Mouse (Mus musculus): Measurements from ENCODE around the gene Cdk7. TPM values are rescaled to one million over a fixed set of nuclear protein-coding genes. Genes with fewer than 3 reads are reported as not detected.

The Cdk7 gene
- polyA plus RNA-seq, 1 experiment from 2014 or later: 101 TPM

DNA sequence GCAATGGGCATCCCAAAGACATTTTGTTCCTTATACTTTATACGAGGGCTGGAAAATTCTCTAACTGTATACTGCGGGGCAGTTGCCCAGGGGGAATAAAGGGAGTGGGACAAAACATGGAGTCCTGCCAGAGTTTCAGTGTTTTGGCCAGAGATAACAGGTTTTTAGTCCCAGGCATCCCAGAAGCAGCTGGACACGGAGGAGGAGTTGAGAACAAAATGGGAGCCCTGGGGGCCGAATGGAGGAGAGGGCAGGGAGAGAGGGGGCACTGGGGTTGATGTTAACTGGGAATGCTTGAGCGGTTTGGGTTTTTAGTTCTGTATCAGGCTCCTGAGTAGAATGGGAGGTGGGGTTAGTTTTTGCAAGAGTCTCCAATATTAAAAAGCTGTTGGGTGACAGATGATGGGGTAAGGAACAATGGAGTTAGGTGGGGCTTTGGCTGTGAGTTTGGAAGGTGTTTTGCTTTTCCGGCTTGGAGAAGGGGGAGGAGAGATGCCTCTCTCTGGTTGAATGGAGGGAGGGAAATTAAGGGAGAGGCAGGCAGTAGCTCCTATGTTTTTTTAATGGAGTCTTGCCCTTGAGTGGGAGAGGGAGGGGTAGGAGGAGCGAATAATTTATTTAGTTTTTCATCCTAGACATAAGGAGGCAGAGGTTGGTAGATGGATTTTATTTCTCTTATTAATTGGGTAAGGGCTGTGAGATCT, 6.5 kb downstream of the Cdk7 start:
- Histone ChIP-seq H3K36me3 (peaks cover 42% of the 10 kb centered on the region), H3K27me3 (no peaks in the 10 kb centered on the region), H3K4me2 (no peak overlapping the region), H3K9ac (no peak overlapping the region), H3K4me1 (peaks cover 16% of the 10 kb centered on the region), H3K4me3 (no peak overlapping the region), H3K27ac (no peak overlapping the region), H3K9me3 (no peaks in the 10 kb centered on the region)
- no peak for ATAC-seq (ENCODE audit: borderline replicate concordance, extremely low read depth, low FRiP score, low TSS enrichment)
- 76% methylated on average over 7 of the region's 7 CpGs for WGBS

DNA sequence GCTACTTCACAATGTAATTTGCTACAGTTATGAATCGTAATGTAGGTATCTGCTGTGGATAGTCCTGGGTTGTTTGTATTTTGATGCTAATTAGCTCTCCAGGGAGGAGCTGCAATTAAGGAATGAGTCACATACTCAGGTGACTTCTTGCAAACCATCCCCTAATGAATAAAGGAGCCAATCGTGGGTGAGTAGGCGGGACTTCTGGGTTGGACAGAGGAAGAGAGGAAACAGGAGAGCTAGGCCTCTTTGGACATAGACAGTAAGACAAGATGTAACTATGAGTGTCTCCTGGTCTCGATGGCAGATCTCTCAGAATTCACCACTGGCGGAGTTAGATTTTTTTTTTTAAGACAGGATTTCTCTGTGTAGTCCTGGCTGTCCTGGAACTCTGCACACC, 9.1 kb downstream of the Cdk7 start:
- no peak overlapping the region for H3K27ac ChIP-seq
- H3K4me1 ChIP-seq: peaks cover 4% of the 10 kb centered on the region; the same call in 1 of the 2 replicates
- no peak for ATAC-seq (ENCODE audit: borderline replicate concordance, extremely low read depth, low FRiP score, low TSS enrichment)
- 87% methylated on average over 5 of the region's 5 CpGs for WGBS
- peaks cover 44% of the 10 kb centered on the region for H3K36me3 ChIP-seq
- no peak overlapping the region for H3K9ac ChIP-seq
- H3K27me3 ChIP-seq: no peaks in the 10 kb centered on the region
- H3K9me3 ChIP-seq: no peaks in the 10 kb centered on the region
- no peak overlapping the region for H3K4me2 ChIP-seq
- H3K4me3 ChIP-seq: no peak overlapping the region

- Histone ChIP-seq H3K9me3 (no peaks in the 10 kb centered on the region), H3K27me3 (no peaks in the 10 kb centered on the region), H3K36me3 (peaks cover 70% of the 10 kb centered on the region), H3K4me3 (no peak overlapping the region), H3K27ac (no peak overlapping the region), H3K4me2 (no peak overlapping the region), H3K9ac (no peak overlapping the region), H3K4me1 (no peaks in the 10 kb centered on the region)
- WGBS: 95% methylated on average over 6 of the region's 6 CpGs
- ATAC-seq (ENCODE audit: borderline replicate concordance, extremely low read depth, low FRiP score, low TSS enrichment): no peak
Observed at GRCm38 (mm10) chr13:100715467-100715866, 15.3 kb downstream of the Cdk7 start.

DNA sequence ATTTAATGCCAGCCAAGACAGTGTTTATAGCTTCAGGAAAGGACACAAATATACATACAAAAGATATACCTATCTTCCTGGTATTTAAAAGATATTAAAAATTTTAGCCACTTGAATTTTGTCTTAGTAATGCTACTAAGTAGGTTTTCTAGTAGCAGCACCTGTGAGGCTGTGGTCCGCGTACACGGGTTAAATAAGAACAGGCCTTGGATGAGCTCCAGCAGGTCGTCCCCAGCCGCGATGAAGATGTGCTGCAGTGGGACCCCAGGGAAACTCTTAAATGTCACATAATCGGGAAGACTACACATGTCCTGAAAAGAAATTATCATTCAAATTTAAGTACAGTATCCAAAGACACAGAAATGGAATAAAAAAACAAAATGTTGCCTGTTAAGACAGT, 24.5 kb downstream of the Cdk7 start:
- Histone ChIP-seq H3K9ac (no peak overlapping the region), H3K36me3 (peaks cover 88% of the 10 kb centered on the region), H3K4me2 (no peak overlapping the region), H3K27me3 (no peaks in the 10 kb centered on the region), H3K4me3 (no peak overlapping the region), H3K27ac (no peak overlapping the region), H3K4me1 (no peaks in the 10 kb centered on the region), H3K9me3 (no peaks in the 10 kb centered on the region)
- ATAC-seq (ENCODE audit: borderline replicate concordance, extremely low read depth, low FRiP score, low TSS enrichment): no peak
- WGBS: 96% methylated on average over 7 of the region's 7 CpGs

DNA sequence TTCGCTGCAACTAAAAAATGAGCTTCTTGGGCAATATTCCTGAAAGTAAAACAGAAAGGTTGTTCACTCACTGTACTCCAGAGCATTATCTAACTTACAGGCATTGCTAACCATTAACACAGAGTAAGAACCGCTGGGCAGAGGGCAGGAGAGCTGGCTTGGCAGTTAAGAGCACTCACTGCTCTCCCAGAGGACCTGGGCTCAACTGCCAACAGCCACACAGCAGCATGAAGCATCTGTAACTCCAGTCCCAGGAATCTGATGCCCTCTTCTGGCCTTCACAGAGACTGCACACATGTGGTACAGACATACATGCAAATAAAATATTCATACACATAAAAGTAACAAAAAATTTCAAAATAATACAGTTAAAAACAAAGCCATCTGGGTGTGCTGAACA, 27.3 kb downstream of the Cdk7 start:
- 97% methylated on average over 2 of the region's 2 CpGs for WGBS
- no peak overlapping the region for H3K27ac ChIP-seq
- no peak overlapping the region for H3K4me2 ChIP-seq
- H3K9ac ChIP-seq: no peak overlapping the region
- no peak for ATAC-seq (ENCODE audit: borderline replicate concordance, extremely low read depth, low FRiP score, low TSS enrichment)
- peaks cover 85% of the 10 kb centered on the region for H3K36me3 ChIP-seq
- no peaks in the 10 kb centered on the region for H3K9me3 ChIP-seq
- H3K27me3 ChIP-seq: no peaks in the 10 kb centered on the region
- no peak overlapping the region for H3K4me3 ChIP-seq
- no peaks in the 10 kb centered on the region for H3K4me1 ChIP-seq

GRCm38 (mm10) chr13:100698866-100699265, 31.9 kb downstream of the Cdk7 start:
- Histone ChIP-seq H3K36me3 (peaks cover 70% of the 10 kb centered on the region), H3K27me3 (no peaks in the 10 kb centered on the region), H3K4me1 (no peaks in the 10 kb centered on the region), H3K9me3 (no peaks in the 10 kb centered on the region), H3K4me3 (no peak overlapping the region), H3K27ac (no peak overlapping the region), H3K9ac (no peak overlapping the region), H3K4me2 (no peak overlapping the region)
- 89% methylated on average over 10 of the region's 10 CpGs for WGBS
- ATAC-seq (ENCODE audit: borderline replicate concordance, extremely low read depth, low FRiP score, low TSS enrichment): no peak

- H3K4me3 ChIP-seq: no peak overlapping the region
- no peak overlapping the region for H3K9ac ChIP-seq
- H3K36me3 ChIP-seq: peaks cover 57% of the 10 kb centered on the region
- no peak overlapping the region for H3K27ac ChIP-seq
- 90% methylated on average over 3 of the region's 3 CpGs for WGBS
- H3K9me3 ChIP-seq: no peaks in the 10 kb centered on the region
- no peaks in the 10 kb centered on the region for H3K4me1 ChIP-seq
- no peak for ATAC-seq (ENCODE audit: borderline replicate concordance, extremely low read depth, low FRiP score, low TSS enrichment)
- H3K27me3 ChIP-seq: no peaks in the 10 kb centered on the region
- H3K4me2 ChIP-seq: no peak overlapping the region
Observed at GRCm38 (mm10) chr13:100697541-100697940, 33.2 kb downstream of the Cdk7 start.

GRCm38 (mm10) chr13:100687513-100687912, 43.2 kb downstream of the Cdk7 start:
- 56% methylated on average over 7 of the region's 7 CpGs for WGBS
- Histone ChIP-seq H3K4me3 (no peak overlapping the region), H3K9me3 (no peaks in the 10 kb centered on the region), H3K27ac (no peak overlapping the region), H3K36me3 (no peaks in the 10 kb centered on the region), H3K4me2 (no peak overlapping the region), H3K4me1 (no peaks in the 10 kb centered on the region), H3K27me3 (no peaks in the 10 kb centered on the region), H3K9ac (no peak overlapping the region)
- no peak for ATAC-seq (ENCODE audit: borderline replicate concordance, extremely low read depth, low FRiP score, low TSS enrichment)

- Histone ChIP-seq H3K9ac (no peak overlapping the region), H3K4me2 (no peak overlapping the region), H3K27me3 (no peaks in the 10 kb centered on the region), H3K9me3 (no peaks in the 10 kb centered on the region), H3K4me1 (no peaks in the 10 kb centered on the region), H3K27ac (no peak overlapping the region), H3K36me3 (no peaks in the 10 kb centered on the region), H3K4me3 (no peak overlapping the region)
- 69% methylated on average over 2 of the region's 2 CpGs for WGBS
- ATAC-seq (ENCODE audit: borderline replicate concordance, extremely low read depth, low FRiP score, low TSS enrichment): no peak
Observed at GRCm38 (mm10) chr13:100684355-100684754, 46.4 kb downstream of the Cdk7 start.

GRCm38 (mm10) chr13:100682837-100683236, 47.9 kb downstream of the Cdk7 start:
- no peak overlapping the region for H3K27ac ChIP-seq
- no peak overlapping the region for H3K4me2 ChIP-seq
- H3K9me3 ChIP-seq: no peaks in the 10 kb centered on the region
- no peaks in the 10 kb centered on the region for H3K4me1 ChIP-seq
- no peak overlapping the region for H3K4me3 ChIP-seq
- no peaks in the 10 kb centered on the region for H3K27me3 ChIP-seq
- H3K36me3 ChIP-seq: no peaks in the 10 kb centered on the region
- WGBS: 79% methylated on average over 2 of the region's 2 CpGs
- no peak for ATAC-seq (ENCODE audit: borderline replicate concordance, extremely low read depth, low FRiP score, low TSS enrichment)
- no peak overlapping the region for H3K9ac ChIP-seq

- Histone ChIP-seq H3K4me3 (no peak overlapping the region), H3K9ac (no peak overlapping the region), H3K27ac (no peak overlapping the region), H3K4me1 (no peaks in the 10 kb centered on the region), H3K36me3 (no peaks in the 10 kb centered on the region), H3K27me3 (no peaks in the 10 kb centered on the region), H3K9me3 (no peaks in the 10 kb centered on the region), H3K4me2 (no peak overlapping the region)
- 85% methylated on average over 8 of the region's 8 CpGs for WGBS
- ATAC-seq (ENCODE audit: borderline replicate concordance, extremely low read depth, low FRiP score, low TSS enrichment): no peak
Observed at GRCm38 (mm10) chr13:100681615-100682014, 49.1 kb downstream of the Cdk7 start.

GRCm38 (mm10) chr13:100675936-100676635, 54.7 kb downstream of the Cdk7 start:
- no peak overlapping the region for H3K4me3 ChIP-seq
- no peak for ATAC-seq (ENCODE audit: borderline replicate concordance, extremely low read depth, low FRiP score, low TSS enrichment)
- no peaks in the 10 kb centered on the region for H3K9me3 ChIP-seq
- H3K27ac ChIP-seq: no peak overlapping the region
- no peaks in the 10 kb centered on the region for H3K36me3 ChIP-seq
- 81% methylated on average over 15 of the region's 15 CpGs for WGBS
- H3K9ac ChIP-seq: no peak overlapping the region
- H3K4me1 ChIP-seq: no peaks in the 10 kb centered on the region
- no peaks in the 10 kb centered on the region for H3K27me3 ChIP-seq
- H3K4me2 ChIP-seq: no peak overlapping the region

Data from lung, embryonic 15.5 days (tissue).